Comparison of ENCODE assay signal across 35 mouse cellular contexts in the genomic region with DNA sequence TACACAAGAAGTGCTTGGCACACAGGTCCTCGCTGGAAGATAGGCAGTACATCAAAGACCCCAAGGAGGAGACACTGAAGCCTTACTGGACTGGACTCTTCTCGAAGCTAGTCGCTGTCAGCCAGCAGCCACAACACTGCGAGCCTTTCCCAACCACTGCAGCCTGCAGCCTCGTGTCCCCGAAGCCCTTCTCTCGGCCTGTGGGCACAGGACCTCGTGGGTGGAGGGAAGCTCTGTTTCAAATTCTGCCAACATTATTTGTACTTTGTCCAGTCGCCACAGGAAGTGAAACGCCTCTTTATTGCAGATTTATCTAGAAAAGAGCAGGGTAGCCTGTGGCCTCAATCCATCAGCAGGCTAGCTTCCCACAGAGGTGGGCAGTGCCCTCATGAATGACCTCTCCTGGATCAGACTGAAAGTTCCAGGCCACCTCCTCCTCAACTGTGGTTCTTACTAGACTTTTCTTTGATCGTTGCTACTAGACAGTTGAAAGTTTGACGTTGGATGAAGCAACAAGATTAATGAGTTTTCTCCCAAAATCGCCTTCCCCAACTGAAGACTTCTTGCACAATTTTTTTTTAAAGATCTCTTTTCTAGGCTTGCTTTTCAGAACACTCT. TPM values are rescaled to one million over a fixed set of nuclear protein-coding genes. Genes with fewer than 3 reads are reported as not detected.
DNase-seq lines count a peak whose midpoint lies in the region; ATAC-seq and TF ChIP-seq lines count a peak whose summit lies in the region.
"Had no signal": no experiment of that assay in that cellular context is flagged by ENCODE, and none has a peak within 500 bp of the region (broad histone marks: within the 10 kb centered on the region; RNA-seq: fewer than 3 reads in every experiment).

Gm1110 (minus strand) TSS at position 203 of the 618 bp plus-strand sequence.

- H3K79me2 ChIP-seq in liver, adult 2 months (ENCODE audit: control insufficient read depth, insufficient read depth, low read length) = no peaks in the 10 kb centered on the region

- no peak for TF ChIP-seq POLR2A in liver, adult 2 months (IDR thresholded peaks at IDR 0.05; ENCODE audit: extremely low read depth, insufficient read depth, low read length)
- no peak for TF ChIP-seq POLR2A in thymus, adult 2 months (IDR thresholded peaks at IDR 0.05; ENCODE audit: control insufficient read depth, extremely low read depth, insufficient read depth, low read length, poor library complexity)

- DNase-seq in liver, adult 2 months (ENCODE audit: extremely low read depth, low read depth, low spot score) = peak; percentile 33
- DNase-seq in Muller cell, postnatal 12 days (ENCODE audit: inconsistent ontology term) = peak; percentile 5
- DNase-seq in adipocyte (ENCODE audit: low spot score) = peak; percentile 24
- no peak for DNase-seq in thymus, adult 2 months
- DNase-seq: cerebellum, adult 11 months; cerebellum, adult 2 months; cerebellum, adult 9-11 months; cerebellum, postnatal 25 days; embryo, embryonic 11 days; gastrocnemius, postnatal 10 days; gastrocnemius, postnatal 36 days; heart, adult 18-20 months; heart, postnatal 10 days; heart, postnatal 36 days had no signal

- H3K4me1 ChIP-seq in liver, adult 2 months (ENCODE audit: control insufficient read depth, insufficient read depth, low read length) = no peaks in the 10 kb centered on the region
- no peaks in the 10 kb centered on the region for H3K4me1 ChIP-seq in liver, embryonic 12.5 days
- H3K4me1 ChIP-seq in forebrain, embryonic 12.5 days = no peaks in the 10 kb centered on the region
- H3K4me1 ChIP-seq in thymus, adult 2 months (replicated peaks; ENCODE audit: control insufficient read depth, insufficient read depth, low read length) = no peaks in the 10 kb centered on the region
- H3K4me1 ChIP-seq: embryonic facial prominence, embryonic 10.5 days; embryonic facial prominence, embryonic 13.5 days; forebrain, embryonic 13.5 days; hindbrain, embryonic 10.5 days; hindbrain, embryonic 13.5 days; intestine, embryonic 15.5 days had no signal

- H3K9me3 ChIP-seq in liver, embryonic 12.5 days (replicated peaks) = no peaks in the 10 kb centered on the region
- H3K9me3 ChIP-seq in forebrain, embryonic 12.5 days = no peaks in the 10 kb centered on the region
- H3K9me3 ChIP-seq: embryonic facial prominence, embryonic 10.5 days; embryonic facial prominence, embryonic 13.5 days; forebrain, embryonic 13.5 days; heart, embryonic 12.5 days; heart, embryonic 15.5 days; hindbrain, embryonic 10.5 days; hindbrain, embryonic 13.5 days; intestine, embryonic 15.5 days had no signal

- no peak within 1 kb of the TSS for H3K27ac ChIP-seq in liver, adult 2 months (replicated peaks; ENCODE audit: insufficient read depth, low read depth, low read length)
- H3K27ac ChIP-seq in liver, embryonic 12.5 days = no peak within 1 kb of the TSS
- no peak within 1 kb of the TSS for H3K27ac ChIP-seq in forebrain, embryonic 12.5 days
- H3K27ac ChIP-seq in thymus, adult 2 months (ENCODE audit: control insufficient read depth, insufficient read depth, low read length) = no peak within 1 kb of the TSS
- H3K27ac ChIP-seq: embryonic facial prominence, embryonic 10.5 days; embryonic facial prominence, embryonic 13.5 days; forebrain, embryonic 13.5 days; heart, embryonic 15.5 days; hindbrain, embryonic 10.5 days; hindbrain, embryonic 13.5 days; intestine, embryonic 15.5 days had no signal

- no peak within 1 kb of the TSS for H3K4me3 ChIP-seq in liver, adult 2 months (ENCODE audit: insufficient read depth, low read depth, low read length)
- no peak within 1 kb of the TSS for H3K4me3 ChIP-seq in liver, embryonic 12.5 days
- H3K4me3 ChIP-seq in forebrain, embryonic 12.5 days (replicated peaks) = no peak within 1 kb of the TSS
- no peak within 1 kb of the TSS for H3K4me3 ChIP-seq in thymus, adult 2 months (ENCODE audit: control insufficient read depth, insufficient read depth, low read length)
- H3K4me3 ChIP-seq: embryonic facial prominence, embryonic 10.5 days; embryonic facial prominence, embryonic 13.5 days; erythroblast, embryonic 14.5 days; forebrain, embryonic 13.5 days; heart, embryonic 12.5 days; heart, embryonic 15.5 days; hindbrain, embryonic 10.5 days; hindbrain, embryonic 13.5 days; intestine, embryonic 15.5 days had no signal

- WGBS in liver, adult 2 months = 50% methylated on average over 13 of the region's 13 CpGs
- WGBS in liver, embryonic 12.5 days (ENCODE audit: insufficient replicate concordance) = 58% methylated on average over 13 of the region's 13 CpGs
- 84% methylated on average over 13 of the region's 13 CpGs for WGBS in forebrain, embryonic 12.5 days
- 72% methylated on average over 13 of the region's 13 CpGs for WGBS in thymus, adult 2 months

- no peak for TF ChIP-seq CTCF in liver, adult 2 months (IDR thresholded peaks at IDR 0.05; ENCODE audit: low read depth, low read length)
- no peak for TF ChIP-seq CTCF in thymus, adult 2 months (IDR thresholded peaks at IDR 0.05; ENCODE audit: borderline replicate concordance, control insufficient read depth, extremely low read depth, insufficient read depth, low read length, poor library complexity)

- H3K9ac ChIP-seq in liver, adult 2 months (ENCODE audit: low read depth, low read length) = no peak within 1 kb of the TSS
- no peak within 1 kb of the TSS for H3K9ac ChIP-seq in liver, embryonic 12.5 days
- no peak within 1 kb of the TSS for H3K9ac ChIP-seq in forebrain, embryonic 12.5 days
- H3K9ac ChIP-seq: embryonic facial prominence, embryonic 13.5 days; forebrain, embryonic 13.5 days; heart, embryonic 12.5 days; heart, embryonic 15.5 days; hindbrain, embryonic 13.5 days; intestine, embryonic 15.5 days had no signal

- H3K4me2 ChIP-seq in liver, embryonic 12.5 days = no peak within 1 kb of the TSS
- no peak within 1 kb of the TSS for H3K4me2 ChIP-seq in forebrain, embryonic 12.5 days
- H3K4me2 ChIP-seq: embryonic facial prominence, embryonic 13.5 days; forebrain, embryonic 13.5 days; heart, embryonic 12.5 days; heart, embryonic 15.5 days; hindbrain, embryonic 13.5 days; intestine, embryonic 15.5 days had no signal

- ATAC-seq in liver, embryonic 12.5 days = no peak
- ATAC-seq in granulocyte monocyte progenitor cell, adult 5-6 weeks (replicated peaks; ENCODE audit: poor library complexity, severe bottlenecking) = peak; percentile 84
- ATAC-seq in forebrain, embryonic 12.5 days (ENCODE audit: low FRiP score) = no peak
- ATAC-seq: activated CD4-positive, CD25-positive, alpha-beta regulatory T cell, adult 4 months; CD4-positive, CD25-positive, alpha-beta regulatory T cell, adult 4 months; forebrain, embryonic 13.5 days; forebrain, embryonic 16.5 days; hindbrain, embryonic 16.5 days; intestine, embryonic 15.5 days had no signal

- no peaks in the 10 kb centered on the region for H3K36me3 ChIP-seq in liver, adult 2 months (ENCODE audit: control insufficient read depth, insufficient read depth, low read length)
- no peaks in the 10 kb centered on the region for H3K36me3 ChIP-seq in liver, embryonic 12.5 days
- no peaks in the 10 kb centered on the region for H3K36me3 ChIP-seq in forebrain, embryonic 12.5 days (replicated peaks)
- H3K36me3 ChIP-seq in thymus, adult 2 months (ENCODE audit: control insufficient read depth, insufficient read depth, low read length) = no peaks in the 10 kb centered on the region
- H3K36me3 ChIP-seq: embryonic facial prominence, embryonic 10.5 days; embryonic facial prominence, embryonic 13.5 days; heart, embryonic 12.5 days; heart, embryonic 15.5 days; hindbrain, embryonic 10.5 days; hindbrain, embryonic 13.5 days; intestine, embryonic 15.5 days had no signal

- no peaks in the 10 kb centered on the region for H3K27me3 ChIP-seq in liver, adult 2 months (ENCODE audit: control insufficient read depth, insufficient read depth, low read length)
- no peaks in the 10 kb centered on the region for H3K27me3 ChIP-seq in liver, embryonic 12.5 days (replicated peaks)
- no peaks in the 10 kb centered on the region for H3K27me3 ChIP-seq in forebrain, embryonic 12.5 days
- no peaks in the 10 kb centered on the region for H3K27me3 ChIP-seq in thymus, adult 2 months (ENCODE audit: control insufficient read depth, insufficient read depth, low read length)
- H3K27me3 ChIP-seq: embryonic facial prominence, embryonic 13.5 days; forebrain, embryonic 13.5 days; heart, embryonic 12.5 days; heart, embryonic 15.5 days; hindbrain, embryonic 13.5 days; intestine, embryonic 15.5 days had no signal

RNA-seq across cellular contexts. Expression of gene Gm1110, which starts in this region (rescaled TPM):
- not detected in 2 replicates for total RNA-seq in liver, adult 2 months (2014; rRNA removed)
- polyA plus RNA-seq in liver, adult 2 months (2012; rRNA removed) = not detected in 2 replicates
- polyA plus RNA-seq in liver, embryonic 12.5 days (2016; fragmentation: Nextera tagmentation; extraction: Ambion mirVana) = not detected in 2 replicates
- total RNA-seq in granulocyte monocyte progenitor cell, adult 5-6 weeks (2014; fragmentation: Nextera tagmentation) = 1.3 TPM in 1 of 2 replicates, not detected in the other
- total RNA-seq in granulocyte monocyte progenitor cell, adult 5-6 weeks (2017) = not detected in 2 replicates
- polyA plus RNA-seq in forebrain, embryonic 12.5 days (2016; fragmentation: Nextera tagmentation; extraction: Ambion mirVana) = 0.19 TPM in 1 of 2 replicates, not detected in the other
- polyA plus RNA-seq in thymus, adult 2 months (2012; rRNA removed) = not detected in 2 replicates
- total RNA-seq: adrenal gland, adult 18-20 months; adrenal gland, postnatal 4 days; gastrocnemius, adult 18-20 months; gastrocnemius, postnatal 10 days; gastrocnemius, postnatal 36 days; heart, adult 18-20 months; heart, postnatal 10 days; heart, postnatal 36 days; MEL had no signal
- polyA plus RNA-seq: C2C12; cerebellum, adult 2 months; embryonic facial prominence, embryonic 10.5 days; embryonic facial prominence, embryonic 13.5 days; erythroblast, embryonic 14.5 days; heart, embryonic 15.5 days; intestine, embryonic 15.5 days had no signal

Comparison
In these comparisons a context has a peak if more than half of its experiments do, and no peak if none do; other contexts are left out.
1. Peak in DNase-seq in liver, adult 2 months; RNA of the gene not detected or under 1 TPM.